Mouse (Mus musculus) hindbrain, postnatal 0 days (tissue): ENCODE measurements around the gene Slitrk6. TPM values are rescaled to one million over a fixed set of nuclear protein-coding genes. Genes with fewer than 3 reads are reported as not detected.

ENCODE experiments used
- ATAC-seq: fragments of 200-750 bp; cut with Nextera tagmentation; 2 replicates; pipeline ENCODE4 v1.8.0; 2017; ENCODE audit warnings: mild to moderate bottlenecking, moderate TSS enrichment, moderate library complexity
- DNase-seq: peaks from one replicate; pipeline ENCODE4 v3.0.0-alpha.2; 2015; ENCODE audit warnings: low spot score
- H3K27ac ChIP-seq: fragments of 300-500 bp; sonication (generic); 2 replicates; pipeline ENCODE4 v1.5.1; 2014; ENCODE audit warnings: mild to moderate bottlenecking
- H3K27me3 ChIP-seq: fragments of 300-500 bp; sonication (generic); 2 replicates; pipeline ENCODE4 v1.6.1; 2014; ENCODE audit warnings: low read length, mixed read lengths; ENCODE audit not compliant: insufficient read depth
- H3K36me3 ChIP-seq: fragments of 300-500 bp; sonication (generic); 2 replicates; pipeline ENCODE4 v1.6.1; 2014; ENCODE audit warnings: low read length, mixed read lengths; ENCODE audit not compliant: insufficient read depth
- H3K4me1 ChIP-seq: fragments of 300-500 bp; sonication (generic); 2 replicates; pipeline ENCODE4 v1.6.1; 2014; ENCODE audit warnings: antibody characterized with exemption, low read length, mixed read lengths; ENCODE audit not compliant: insufficient read depth
- H3K4me2 ChIP-seq: fragments of 300-500 bp; sonication (generic); 2 replicates; pipeline ENCODE4 v1.6.1; 2014; ENCODE audit warnings: low read depth, mild to moderate bottlenecking, low read length, moderate library complexity, mixed read lengths
- H3K4me3 ChIP-seq: fragments of 300-500 bp; sonication (generic); 2 replicates; pipeline ENCODE4 v1.5.1; 2014; ENCODE audit warnings: low read length
- H3K9ac ChIP-seq: fragments of 300-500 bp; sonication (generic); replicated peaks from 2 replicates; pipeline ENCODE4 v1.6.1; 2014; ENCODE audit warnings: mild to moderate bottlenecking, low read length, moderate library complexity, mixed read lengths
- H3K9me3 ChIP-seq: fragments of 300-500 bp; sonication (generic); 2 replicates; pipeline ENCODE4 v1.6.1; 2016; ENCODE audit warnings: low read length, mixed read lengths
- CTCF ChIP-seq: IDR thresholded peaks from 2 replicates; pipeline ENCODE4 v1.5.1; 2016; ENCODE audit warnings: antibody characterized with exemption, control low read depth, low read depth
- WGBS: fragments of 180-500 bp; shearing (Covaris S2); extraction: QIAGEN DNeasy Blood & Tissue Kit; methylation state at CpG from one replicate; pipeline ENCODE4 v1.1.7; 2014; 5-methylcytosine and 5-hydroxymethylcytosine counted together
- polyA plus RNA-seq: library from polyadenylated mRNA; unstranded; fragments of >200 nt; fragmentation: Nextera tagmentation; extraction: Ambion mirVana; gene quantifications from 2 replicates; pipeline ENCODE4 v1.2.1, GENCODE M21; 2015
- total RNA-seq: library from RNA; depleted of rRNA; stranded (reverse); fragments of >200 nt; gene quantifications from 2 replicates; pipeline ENCODE4 v1.2.3, GENCODE M21; 2014

The Slitrk6 gene
- total and polyA plus RNA-seq, 2 experiments from 2014 or later = 1.7 to 5.1 TPM

- 76% methylated on average over 1 of the region's 1 CpGs for WGBS
- TF ChIP-seq CTCF = no peak
Observed at GRCm38 (mm10) chr14:110739368-110739767, 15.6 kb downstream of the Slitrk6 start.

GRCm38 (mm10) chr14:110728344-110728910, 26.5 kb downstream of the Slitrk6 start:
- Histone ChIP-seq H3K36me3 (no peaks in the 10 kb centered on the region), H3K4me3 (no peak overlapping the region), H3K9ac (no peak overlapping the region), H3K9me3 (no peaks in the 10 kb centered on the region), H3K4me2 (no peak overlapping the region), H3K4me1 (no peaks in the 10 kb centered on the region), H3K27me3 (no peaks in the 10 kb centered on the region), H3K27ac (no peak overlapping the region)
- ATAC-seq (no peak), DNase-seq (no peak)
- no peak for TF ChIP-seq CTCF
- WGBS = 35% methylated on average over 4 of the region's 4 CpGs

More at GRCm38 (mm10) chr14:110739368-110739767, 15.6 kb downstream of the Slitrk6 start:
- no peaks in the 10 kb centered on the region for H3K27me3 ChIP-seq
- H3K27ac ChIP-seq = no peak overlapping the region
- H3K4me3 ChIP-seq = no peak overlapping the region
- H3K4me1 ChIP-seq = no peaks in the 10 kb centered on the region
- no peaks in the 10 kb centered on the region for H3K9me3 ChIP-seq
- no peaks in the 10 kb centered on the region for H3K36me3 ChIP-seq
- no peak overlapping the region for H3K4me2 ChIP-seq
- ATAC-seq (no peak), DNase-seq (no peak)
- no peak overlapping the region for H3K9ac ChIP-seq

- Histone ChIP-seq H3K9ac (no peak overlapping the region), H3K27ac (no peak overlapping the region), H3K36me3 (no peaks in the 10 kb centered on the region), H3K4me3 (no peak overlapping the region), H3K27me3 (no peaks in the 10 kb centered on the region), H3K4me1 (no peaks in the 10 kb centered on the region), H3K9me3 (no peaks in the 10 kb centered on the region), H3K4me2 (no peak overlapping the region)
- DNase-seq = no peak
- no peak for TF ChIP-seq CTCF
- WGBS = 8% methylated on average over 2 of the region's 2 CpGs
- no peak for ATAC-seq
Observed at GRCm38 (mm10) chr14:110724026-110724576, 30.8 kb downstream of the Slitrk6 start.
